Mouse (Mus musculus) embryonic fibroblast, embryonic 13.5 days (primary cell): ENCODE data around the gene Ppef2. TPM values are rescaled to one million over a fixed set of nuclear protein-coding genes. Genes with fewer than 3 reads are reported as not detected.

Source experiments
- H3K27ac ChIP-seq: 2 replicates; pipeline ENCODE4 v1.5.1; 2012; ENCODE audit warnings: low read length, control low read depth, inconsistent platforms; ENCODE audit not compliant: insufficient read depth
- H3K4me1 ChIP-seq: 2 replicates; pipeline ENCODE4 v1.6.1; 2011; ENCODE audit warnings: low read length; ENCODE audit not compliant: control insufficient read depth, insufficient read depth
- H3K4me3 ChIP-seq: 2 replicates; pipeline ENCODE4 v1.5.1; 2011; ENCODE audit warnings: mild to moderate bottlenecking, control low read depth, low read length; ENCODE audit not compliant: insufficient read depth
- CTCF ChIP-seq: IDR thresholded peaks from 2 replicates; pipeline ENCODE4 v1.5.1; 2011; ENCODE audit warnings: mild to moderate bottlenecking, control low read depth, low read length, moderate library complexity, borderline replicate concordance; ENCODE audit not compliant: insufficient read depth
- POLR2A ChIP-seq: IDR thresholded peaks from 2 replicates; pipeline ENCODE4 v1.6.1; 2011; ENCODE audit warnings: low read depth, mild to moderate bottlenecking, control low read depth, low read length, moderate library complexity
- polyA plus RNA-seq: library from polyadenylated mRNA; stranded (reverse); fragments of >200 nt; gene quantifications from 2 replicates; pipeline ENCODE4 v1.2.4, GENCODE M21; 2011; ENCODE audit warnings: low read depth; ENCODE audit not compliant: missing spikeins, insufficient read length

Gene Ppef2
- polyA plus RNA-seq, 1 experiment, result not detected

DNA sequence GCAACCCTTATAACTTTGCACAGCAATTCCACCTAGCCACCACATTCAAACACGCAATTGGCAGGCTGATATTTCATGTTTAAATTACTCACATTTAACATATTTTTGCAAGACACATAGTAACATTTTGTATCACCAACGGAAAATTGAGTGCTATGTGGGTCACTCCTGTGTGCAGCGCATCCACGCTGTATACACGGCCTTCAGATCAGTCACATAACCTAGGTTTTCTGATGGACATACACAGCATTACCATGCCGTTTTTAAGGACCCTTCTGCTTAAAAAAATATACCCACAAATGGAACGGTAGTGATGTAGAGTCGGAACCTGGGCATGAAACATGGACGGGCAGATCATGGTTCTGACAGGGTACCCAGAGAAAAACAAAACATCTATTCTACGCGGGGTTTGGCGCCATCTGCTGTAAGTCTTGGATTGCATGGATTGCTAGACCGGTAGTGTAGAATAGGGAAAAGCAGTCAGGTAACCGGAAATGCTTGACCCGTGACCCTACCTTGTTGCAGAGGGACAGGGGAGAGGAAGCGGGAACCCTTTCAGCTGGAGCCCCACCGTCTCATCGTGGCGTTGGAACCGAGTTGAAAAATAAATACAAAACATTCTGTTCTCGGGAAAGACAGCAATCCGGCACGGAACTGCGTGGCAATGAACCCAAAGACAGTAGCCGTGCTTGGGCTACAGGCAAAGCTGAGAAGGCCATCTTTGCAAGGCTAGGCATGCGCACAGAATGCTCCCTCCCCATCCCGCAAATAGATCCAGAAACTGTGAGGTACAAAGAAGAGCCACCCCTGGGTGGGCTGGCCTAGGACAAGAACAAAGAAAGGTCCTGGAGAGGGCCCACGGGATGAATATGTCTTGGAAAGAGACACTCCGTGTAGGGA lies 16.5 kb downstream of the Ppef2 start:
- TF ChIP-seq CTCF, result no peak
- no peak for TF ChIP-seq POLR2A
- H3K4me3 ChIP-seq, result no peak overlapping the region
- H3K27ac ChIP-seq, result no peak overlapping the region
- H3K4me1 ChIP-seq, result no peaks in the 10 kb centered on the region

DNA sequence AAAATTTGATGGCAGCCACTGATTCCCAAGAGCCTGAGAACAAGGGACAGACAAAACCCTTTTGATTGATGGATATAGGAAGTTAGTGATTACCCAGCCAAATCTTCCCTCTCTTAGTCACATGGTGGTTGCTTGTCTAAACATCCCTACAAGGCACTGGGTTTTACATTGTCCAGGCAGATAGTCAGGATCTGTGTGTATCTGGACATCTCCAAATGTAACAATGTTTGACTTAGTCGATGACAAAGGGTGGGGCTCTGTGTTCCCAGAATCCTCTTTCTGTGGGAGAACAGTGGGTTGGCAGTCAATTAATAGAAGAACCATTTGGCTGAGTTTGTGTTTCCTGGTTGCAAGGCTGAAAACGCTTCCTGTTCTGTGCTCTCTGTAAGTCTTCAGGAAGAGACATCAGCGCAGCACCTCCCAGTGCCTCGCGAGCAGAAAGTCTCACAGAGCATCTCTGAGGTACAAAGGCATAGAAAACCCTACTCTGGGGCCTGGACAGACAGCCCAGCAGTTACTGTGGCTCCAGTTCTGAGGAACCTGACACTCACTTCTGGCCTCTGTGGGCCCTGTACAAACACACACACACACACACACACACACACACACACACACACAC lies 21.0 kb downstream of the Ppef2 start:
- no peak overlapping the region for H3K27ac ChIP-seq
- H3K4me3 ChIP-seq, result no peak overlapping the region
- TF ChIP-seq POLR2A (no peak), CTCF (no peak)
- no peaks in the 10 kb centered on the region for H3K4me1 ChIP-seq

- TF ChIP-seq POLR2A, result no peak
- TF ChIP-seq CTCF, result no peak
- H3K4me1 ChIP-seq, result no peaks in the 10 kb centered on the region
- no peak overlapping the region for H3K4me3 ChIP-seq
- H3K27ac ChIP-seq, result no peak overlapping the region
Measured at GRCm38 (mm10) chr5:92233366-92233765, 22.7 kb downstream of the Ppef2 start.

DNA sequence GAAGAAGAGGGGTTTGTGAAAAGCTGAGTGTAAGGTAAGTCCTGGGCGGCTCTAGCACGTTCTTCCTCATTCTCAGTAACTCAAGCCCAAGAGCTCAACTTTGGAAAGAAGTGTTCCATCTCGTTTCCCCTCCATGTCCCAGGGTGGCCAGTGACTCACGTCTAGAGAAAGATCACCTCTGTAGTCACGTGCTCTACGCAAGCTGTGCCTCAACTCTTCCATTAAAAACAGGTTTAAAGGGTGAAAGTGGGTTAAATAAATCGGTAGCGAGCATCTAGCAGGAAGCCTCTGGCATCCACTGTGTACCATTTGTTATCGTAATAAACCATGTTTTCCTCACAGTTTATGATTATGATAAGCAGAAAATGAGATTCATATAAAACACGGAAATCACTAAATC lies 24.2 kb downstream of the Ppef2 start:
- Histone ChIP-seq H3K27ac (no peak overlapping the region), H3K4me1 (no peaks in the 10 kb centered on the region), H3K4me3 (no peak overlapping the region)
- no peak for TF ChIP-seq CTCF
- no peak for TF ChIP-seq POLR2A

GRCm38 (mm10) chr5:92230306-92230705 lies 25.8 kb downstream of the Ppef2 start:
- Histone ChIP-seq H3K4me1 (no peaks in the 10 kb centered on the region), H3K27ac (no peak overlapping the region), H3K4me3 (no peak overlapping the region)
- TF ChIP-seq CTCF, result no peak
- no peak for TF ChIP-seq POLR2A

DNA sequence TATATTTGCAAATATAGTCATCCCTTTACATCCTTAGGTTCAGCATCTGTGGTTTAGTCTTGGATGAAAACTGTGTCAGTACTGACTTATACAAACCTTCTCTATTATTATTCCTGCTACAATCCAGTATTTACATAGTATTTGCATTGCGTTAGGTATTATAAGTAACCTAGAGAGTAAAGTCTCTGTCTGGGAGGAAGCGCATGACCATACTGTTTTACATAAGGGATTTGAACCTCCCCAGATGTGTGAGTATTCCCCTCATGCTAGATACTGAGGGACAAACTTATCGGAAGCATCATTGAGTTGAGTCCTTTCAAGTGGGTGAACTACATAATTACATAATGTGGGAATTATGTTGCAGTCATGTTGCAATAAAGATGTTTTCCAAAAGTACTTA lies 26.6 kb downstream of the Ppef2 start:
- no peaks in the 10 kb centered on the region for H3K4me1 ChIP-seq
- no peak overlapping the region for H3K27ac ChIP-seq
- no peak overlapping the region for H3K4me3 ChIP-seq
- no peak for TF ChIP-seq POLR2A
- no peak for TF ChIP-seq CTCF

- TF ChIP-seq CTCF, result no peak
- no peak for TF ChIP-seq POLR2A
- Histone ChIP-seq H3K4me1 (no peaks in the 10 kb centered on the region), H3K4me3 (no peak overlapping the region), H3K27ac (no peak overlapping the region)
Measured at GRCm38 (mm10) chr5:92228776-92229175, 27.3 kb downstream of the Ppef2 start.

DNA sequence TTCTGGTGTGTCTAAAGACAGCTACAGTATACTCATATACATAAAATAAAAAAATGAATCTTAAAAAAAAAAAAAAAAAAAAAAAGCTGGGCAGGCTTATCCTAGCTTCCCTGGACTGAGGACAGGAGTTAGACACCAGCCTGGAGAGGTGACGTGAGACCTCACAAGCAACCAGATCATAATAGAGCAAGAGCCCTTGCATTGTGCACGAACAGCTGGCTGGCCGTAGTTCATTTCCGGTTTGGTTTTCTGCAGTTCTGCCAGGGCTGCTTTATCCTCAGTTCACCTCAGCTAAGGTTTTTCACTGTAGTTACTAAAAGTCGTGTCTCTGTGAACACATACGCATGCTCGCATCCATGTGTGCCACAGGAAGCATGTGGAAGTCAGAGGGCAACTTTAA lies 28.3 kb downstream of the Ppef2 start:
- Histone ChIP-seq H3K27ac (no peak overlapping the region), H3K4me3 (no peak overlapping the region), H3K4me1 (no peaks in the 10 kb centered on the region)

GRCm38 (mm10) chr5:92220287-92220902 lies 35.7 kb downstream of the Ppef2 start:
- peaks cover 4% of the 10 kb centered on the region; the same call in 1 of the 2 replicates for H3K4me1 ChIP-seq
- peak overlapping the region; percentile 91 for H3K27ac ChIP-seq
- no peak for TF ChIP-seq CTCF
- TF ChIP-seq POLR2A, result no peak

More for the DNA sequence above, 28.3 kb downstream of the Ppef2 start:
- TF ChIP-seq POLR2A (no peak), CTCF (no peak)

GRCm38 (mm10) chr5:92219826-92220225 lies 36.3 kb downstream of the Ppef2 start:
- peak overlapping the region; percentile 91 for H3K27ac ChIP-seq
- H3K4me1 ChIP-seq, result peaks cover 4% of the 10 kb centered on the region; the same call in 1 of the 2 replicates
- H3K4me3 ChIP-seq, result no peak overlapping the region
- TF ChIP-seq POLR2A (no peak), CTCF (no peak)

More at GRCm38 (mm10) chr5:92220287-92220902, 35.7 kb downstream of the Ppef2 start:
- H3K4me3 ChIP-seq, result no peak overlapping the region
